Mouse (Mus musculus) kidney, postnatal 25 days (tissue): Measurements from ENCODE around the gene Fcamr.
A peak's percentile ranks its signal among the peaks of the same experiment; 100 is the strongest.

Experiments used
- DNase-seq, 2 experiments: peaks; one replicate each; pipeline ENCODE4 v3.0.0; 2021; ENCODE audit warnings: mixed read lengths in 2 of 2

Fcamr gene

DNA sequence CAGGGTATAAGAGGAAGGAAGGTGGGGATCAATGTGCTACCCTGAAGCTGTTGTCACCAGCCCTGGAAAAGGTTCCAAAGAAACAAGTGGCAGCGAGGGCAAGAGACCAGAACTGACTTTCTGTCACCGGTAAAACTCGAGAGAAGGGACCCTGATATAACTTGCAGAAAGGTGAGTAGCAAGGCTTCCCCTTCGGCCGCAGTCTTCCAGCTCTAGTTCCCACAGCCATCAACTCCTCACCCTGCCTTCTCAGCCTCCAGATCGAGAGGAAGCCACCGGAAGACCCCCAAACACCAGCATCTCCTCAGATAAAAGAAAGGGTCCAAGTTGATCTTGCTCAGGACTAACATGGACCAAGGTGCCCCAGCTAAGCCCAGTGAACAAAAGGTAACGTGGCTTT, at the start of gene Fcamr:
Fcamr (plus strand) TSS at position 301 of the 400 bp plus-strand sequence.
- DNase-seq: no peak

- DNase-seq: no peak
Observed at GRCm38 (mm10) chr1:130759689-130760088, 41.0 kb upstream of the Fcamr start.

- no peak for DNase-seq
Observed at GRCm38 (mm10) chr1:130761597-130761996, 39.1 kb upstream of the Fcamr start.

DNA sequence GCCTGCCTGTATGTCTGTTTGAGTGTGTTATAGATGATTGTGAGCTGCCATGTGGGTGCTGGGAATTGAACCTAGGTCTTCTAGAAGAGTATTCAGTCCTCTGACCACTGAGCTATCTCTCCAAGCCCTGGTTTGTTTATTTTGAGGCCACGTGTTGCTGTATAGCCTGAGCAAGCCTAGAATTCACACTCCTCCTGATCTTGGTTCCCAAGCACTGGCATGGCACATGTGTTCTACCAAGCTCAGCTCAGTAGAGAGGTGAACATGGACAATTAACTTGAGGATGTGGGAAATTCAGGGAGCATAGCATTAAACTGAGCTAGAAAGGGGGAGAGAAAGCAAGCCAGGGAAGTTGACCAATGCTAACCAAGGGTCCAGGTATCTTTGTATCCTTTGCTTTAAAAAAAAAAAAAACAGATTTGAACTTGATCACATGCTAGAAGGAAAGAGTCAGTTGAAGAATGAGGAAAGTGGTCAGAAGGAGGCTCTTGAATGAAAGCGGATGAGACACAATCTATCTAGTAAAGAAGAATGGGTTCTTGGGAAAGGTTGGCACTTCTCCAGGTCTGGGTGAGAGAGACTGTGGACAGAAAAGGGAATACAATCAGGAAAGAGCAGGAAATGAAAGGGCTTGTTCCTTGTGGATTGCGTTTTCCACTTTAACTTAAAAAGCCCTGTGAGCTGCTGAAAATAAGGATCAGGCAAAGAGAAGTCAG, 38.5 kb upstream of the Fcamr start:
- DNase-seq: no peak

DNA sequence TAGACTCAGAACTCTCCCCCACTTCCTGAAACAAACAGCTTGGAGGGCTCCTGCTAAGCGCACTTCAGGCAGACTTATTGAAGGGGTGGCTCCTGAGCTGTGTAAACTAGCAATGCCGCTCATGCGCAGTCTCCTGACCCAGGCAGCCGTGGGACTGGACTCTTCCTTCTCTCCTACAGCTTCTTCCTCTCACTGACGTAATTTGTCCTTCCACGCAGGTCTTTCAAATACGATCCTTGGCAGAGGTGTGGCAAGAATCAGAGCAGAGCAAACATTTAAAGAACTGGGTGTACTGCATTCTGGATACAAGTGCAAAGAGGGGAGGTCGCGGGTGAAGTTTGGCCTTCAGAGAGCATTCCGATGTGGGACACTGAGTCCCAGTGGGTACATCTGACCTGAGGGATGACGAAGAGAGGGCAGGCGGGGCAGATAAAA, 36.7 kb upstream of the Fcamr start:
- DNase-seq: peak in 1 of 2 experiments; percentile 37

GRCm38 (mm10) chr1:130767066-130767465, 33.6 kb upstream of the Fcamr start:
- peak; percentile 33 to 48 for DNase-seq

GRCm38 (mm10) chr1:130769925-130770324, 30.8 kb upstream of the Fcamr start:
- no peak for DNase-seq

DNA sequence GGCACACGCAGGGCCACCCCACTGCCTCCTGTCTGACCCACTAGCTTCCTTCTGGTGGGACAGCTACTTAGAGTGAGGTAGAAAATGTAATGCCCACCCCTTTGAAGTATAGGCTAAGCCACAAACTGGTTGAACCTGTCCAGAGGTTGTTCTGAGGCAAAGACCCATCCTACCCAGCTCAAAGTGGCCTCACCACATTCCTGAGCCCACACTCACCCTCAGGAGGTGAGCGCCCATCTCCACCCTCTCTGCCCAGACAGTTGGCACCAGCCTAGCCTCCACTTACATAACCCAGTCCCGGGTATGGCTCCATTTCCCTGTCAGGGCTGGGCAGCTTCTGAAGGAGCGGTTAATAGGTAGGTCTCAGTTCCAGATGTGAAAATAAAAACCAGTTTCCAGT, 30.2 kb upstream of the Fcamr start:
- DNase-seq: peak in 1 of 2 experiments; percentile 48

- no peak for DNase-seq
Observed at GRCm38 (mm10) chr1:130770981-130771494, 29.7 kb upstream of the Fcamr start.

GRCm38 (mm10) chr1:130775234-130775633, 25.5 kb upstream of the Fcamr start:
- DNase-seq: no peak

GRCm38 (mm10) chr1:130775691-130776331, 24.9 kb upstream of the Fcamr start:
- DNase-seq: no peak

GRCm38 (mm10) chr1:130776645-130777044, 24.1 kb upstream of the Fcamr start:
- DNase-seq: no peak

DNA sequence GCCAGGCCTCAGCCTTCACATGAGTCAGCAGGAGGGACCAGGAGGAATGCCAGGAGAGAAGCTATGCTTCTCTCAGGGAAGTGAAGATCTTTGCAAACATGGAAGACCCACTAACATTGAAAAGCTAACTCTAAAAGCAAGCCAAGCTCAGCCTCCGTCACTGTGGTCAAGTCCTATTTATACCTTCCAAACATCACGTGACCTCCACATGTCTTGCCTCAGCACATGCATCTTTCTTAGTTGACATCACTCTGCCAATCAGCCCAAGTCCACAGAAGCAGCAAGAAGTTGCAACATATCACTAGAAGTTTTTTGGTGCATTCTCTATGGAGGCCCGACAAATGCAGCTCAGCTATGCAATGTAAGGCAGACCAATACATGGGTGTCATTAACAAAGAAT, 20.8 kb upstream of the Fcamr start:
- DNase-seq: no peak

- peak; percentile 55 to 62 for DNase-seq
Observed at GRCm38 (mm10) chr1:130784054-130784453, 16.6 kb upstream of the Fcamr start.

DNA sequence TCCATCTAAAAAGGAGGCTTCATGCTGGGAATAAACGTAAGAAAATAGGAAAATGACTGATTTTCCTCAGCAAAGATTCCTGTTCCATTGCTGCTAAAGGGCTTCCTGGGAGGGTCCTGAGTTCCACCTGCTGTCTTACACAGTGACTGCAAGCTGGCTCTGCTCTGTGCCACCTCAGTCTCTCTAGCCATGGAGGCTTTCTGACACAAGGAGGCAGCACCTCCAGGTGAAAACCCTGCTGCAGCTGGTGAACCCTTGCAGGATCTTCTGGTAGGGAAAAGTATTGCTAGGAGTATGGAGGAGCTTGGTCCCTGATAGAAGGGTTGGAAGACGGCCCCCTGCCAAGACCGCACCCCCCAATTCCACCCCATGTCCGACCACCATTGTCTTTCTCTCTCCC, 13.7 kb upstream of the Fcamr start:
- DNase-seq: peak; percentile 41 to 52

- no peak for DNase-seq
Observed at GRCm38 (mm10) chr1:130789512-130790451, 10.9 kb upstream of the Fcamr start.

- DNase-seq: no peak
Observed at GRCm38 (mm10) chr1:130795331-130795730, 5.4 kb upstream of the Fcamr start.

DNA sequence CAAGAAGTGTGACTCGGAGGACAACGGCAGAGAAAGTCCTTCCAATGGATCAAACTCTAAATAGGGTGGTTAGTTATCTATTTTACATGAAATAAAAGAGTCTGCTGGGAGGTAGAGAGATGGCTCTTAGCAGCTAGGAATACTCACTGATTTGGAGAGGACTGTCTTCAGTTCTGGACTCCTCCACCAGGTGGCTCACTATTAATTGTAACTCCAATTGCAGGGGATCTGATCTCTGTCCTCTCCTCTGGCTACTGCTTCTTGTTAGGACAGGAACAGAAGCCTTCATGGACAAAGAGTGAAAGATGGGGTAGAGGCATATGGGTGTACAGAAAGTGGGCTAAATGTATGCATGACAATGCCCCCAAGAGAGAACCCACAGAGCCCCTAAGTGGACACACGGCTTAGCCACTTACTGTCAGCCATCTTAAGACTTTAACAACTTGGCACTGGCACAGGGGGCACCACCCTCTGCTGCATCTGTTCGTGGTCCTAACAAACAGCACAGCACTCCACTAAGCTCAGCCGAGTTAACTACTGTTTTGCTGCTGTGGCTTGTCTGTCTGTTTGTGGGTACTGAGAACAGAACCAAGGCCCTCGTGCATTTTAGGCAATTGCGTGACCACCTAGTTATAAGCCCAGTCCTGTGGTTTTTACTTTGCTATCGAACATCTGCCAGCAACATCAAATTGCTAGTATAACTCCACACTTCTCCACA, 3.6 kb upstream of the Fcamr start:
- DNase-seq: peak; percentile 75 to 91

DNA sequence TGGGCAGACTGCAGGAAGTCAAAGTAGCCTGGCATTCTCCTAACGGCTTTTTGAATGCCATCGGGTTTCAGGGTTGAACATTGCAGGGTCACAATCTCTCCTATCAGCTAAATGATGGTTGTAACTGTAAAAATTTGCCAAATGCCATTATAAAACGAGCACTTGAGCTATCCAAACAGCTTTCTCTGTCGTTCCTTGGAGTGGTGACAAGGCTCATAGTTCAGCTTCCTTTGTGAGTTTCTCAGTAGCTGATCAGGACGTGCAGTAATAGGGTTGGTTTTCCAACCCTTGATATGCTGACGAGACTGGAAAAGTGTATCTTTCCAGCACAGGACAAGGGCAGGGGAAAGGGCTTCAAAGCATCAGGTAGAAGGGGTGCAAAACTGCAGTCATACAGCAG, 2.7 kb upstream of the Fcamr start:
- DNase-seq: peak in 1 of 2 experiments; percentile 29

DNA sequence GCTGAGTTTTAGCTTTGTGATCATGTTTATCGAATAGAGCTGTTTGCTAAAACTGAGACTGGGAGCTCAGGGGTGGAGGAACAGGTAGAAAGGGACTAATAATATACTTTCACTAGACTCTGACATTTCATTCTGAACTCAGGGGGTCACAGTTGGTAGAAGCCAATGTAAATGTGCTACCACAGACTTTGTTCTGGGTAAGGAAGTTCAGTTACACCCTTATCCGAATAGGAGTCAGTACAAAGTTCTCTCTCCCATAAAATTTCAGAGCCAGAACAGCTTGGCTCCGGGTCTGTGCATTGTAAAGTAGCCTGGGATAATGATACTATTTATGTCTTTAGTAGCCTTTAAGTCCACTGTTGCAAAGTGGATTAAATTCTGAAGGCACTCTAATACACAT, 2.2 kb upstream of the Fcamr start:
- DNase-seq: no peak

- no peak for DNase-seq
Observed at GRCm38 (mm10) chr1:130799399-130799798, 1.3 kb upstream of the Fcamr start.

DNA sequence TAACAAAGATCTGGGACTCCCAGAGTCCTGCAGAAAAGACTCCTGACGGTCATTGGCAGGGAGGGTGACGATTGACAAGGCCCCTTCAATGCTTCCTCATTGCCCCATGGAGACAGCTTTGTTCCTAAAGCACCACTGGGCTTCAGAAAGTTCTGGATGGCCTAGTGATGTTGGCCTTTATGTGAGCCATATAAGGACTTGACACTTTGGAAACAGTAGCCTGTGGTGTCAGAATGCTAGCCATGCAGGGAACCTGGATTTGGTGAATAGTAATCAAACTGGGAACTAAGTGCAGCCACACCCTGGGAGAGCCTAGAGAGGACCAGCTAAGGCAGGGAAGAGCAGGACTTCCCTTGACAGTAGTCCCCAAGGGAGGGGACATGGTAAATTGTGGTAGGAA, 809 bp downstream of the Fcamr start:
- DNase-seq: no peak
